Mouse (Mus musculus): ENCODE measurements around the gene Osbpl10. TPM values are rescaled to one million over a fixed set of nuclear protein-coding genes. Genes with fewer than 3 reads are reported as not detected.
"Not testable (repeated sequence)": the region's sequence is repeated elsewhere in the genome, so short reads cannot be mapped to it uniquely, and the experiment has no call there.

Osbpl10 gene
- polyA plus RNA-seq, 1 experiment from 2014 or later, result 1.5 TPM

DNA sequence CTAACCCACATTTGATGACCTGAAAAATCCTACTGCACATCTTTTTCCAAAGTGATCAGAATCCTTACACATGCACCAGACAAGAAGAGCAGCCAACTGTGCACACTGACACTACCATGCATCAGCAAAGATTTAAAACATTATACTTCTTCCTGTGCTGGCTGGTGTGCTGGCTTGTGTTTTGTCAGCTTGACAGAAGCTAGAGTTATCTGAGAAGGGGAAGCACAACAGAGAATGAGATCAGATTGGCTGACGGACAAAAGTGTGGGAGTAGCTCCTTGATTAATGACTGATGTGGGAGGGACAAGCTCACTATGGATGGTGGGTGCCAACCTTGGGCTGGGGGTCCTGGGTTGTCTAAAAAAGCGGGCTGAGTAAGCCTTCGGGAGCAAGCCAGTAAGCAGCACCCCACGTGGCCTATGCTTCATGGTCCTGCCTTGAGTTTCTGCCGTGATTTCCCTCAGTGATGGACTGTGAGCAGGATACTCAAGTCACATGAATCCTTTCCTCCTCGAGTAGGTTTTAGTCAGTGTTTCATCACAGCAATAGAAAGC is 279.4 kb downstream of the Osbpl10 start:
- Histone ChIP-seq H3K4me3 (no peak overlapping the region), H3K9me3 (no peaks in the 10 kb centered on the region), H3K27me3 (replicated peaks) (no peaks in the 10 kb centered on the region), H3K9ac (no peak overlapping the region), H3K4me1 (peaks cover 21% of the 10 kb centered on the region), H3K27ac (replicated peaks) (no peak overlapping the region), H3K4me2 (no peak overlapping the region), H3K36me3 (peaks cover 61% of the 10 kb centered on the region)
- WGBS, result 62% methylated on average over 6 of the region's 6 CpGs
- no peak for ATAC-seq (ENCODE audit: extremely low read depth, insufficient number of reproducible peaks, low FRiP score, low TSS enrichment)

DNA sequence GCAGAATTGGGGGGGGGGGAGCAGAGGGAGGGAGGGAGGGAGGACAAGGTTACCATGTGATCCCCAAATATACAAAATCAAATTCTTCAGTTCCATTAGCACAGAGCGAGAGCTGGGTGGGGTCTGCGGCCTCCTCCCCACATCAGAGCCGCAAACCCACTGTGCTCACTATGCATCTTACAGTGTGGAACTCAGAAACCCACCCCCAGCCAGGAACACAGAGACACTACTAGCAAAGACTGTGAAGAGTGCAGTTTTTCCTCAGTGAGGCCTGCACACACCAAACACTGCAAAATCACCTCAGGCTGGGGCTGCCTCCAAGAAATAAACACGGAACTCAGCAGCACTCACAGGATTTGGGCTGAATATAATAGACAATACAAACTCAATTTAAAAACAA is 281.5 kb downstream of the Osbpl10 start:
- Histone ChIP-seq H3K27me3 (replicated peaks) (no peaks in the 10 kb centered on the region), H3K36me3 (peaks cover 58% of the 10 kb centered on the region), H3K4me3 (no peak overlapping the region), H3K27ac (replicated peaks) (no peak overlapping the region), H3K4me1 (peaks cover 21% of the 10 kb centered on the region), H3K9me3 (no peaks in the 10 kb centered on the region), H3K4me2 (no peak overlapping the region), H3K9ac (no peak overlapping the region)
- 93% methylated on average over 4 of the region's 4 CpGs for WGBS
- ATAC-seq (ENCODE audit: extremely low read depth, insufficient number of reproducible peaks, low FRiP score, low TSS enrichment), result no peak

- H3K27ac ChIP-seq (replicated peaks), result no peak overlapping the region
- H3K9me3 ChIP-seq, result no peaks in the 10 kb centered on the region
- H3K36me3 ChIP-seq, result peaks cover 56% of the 10 kb centered on the region
- peaks cover 21% of the 10 kb centered on the region for H3K4me1 ChIP-seq
- no peak overlapping the region for H3K4me3 ChIP-seq
- H3K9ac ChIP-seq, result no peak overlapping the region
- no peak for ATAC-seq (ENCODE audit: extremely low read depth, insufficient number of reproducible peaks, low FRiP score, low TSS enrichment)
- H3K4me2 ChIP-seq, result no peak overlapping the region
- 74% methylated on average over 7 of the region's 7 CpGs for WGBS
- H3K27me3 ChIP-seq (replicated peaks), result no peaks in the 10 kb centered on the region
Measured at GRCm38 (mm10) chr9:115260464-115260863, 282.1 kb downstream of the Osbpl10 start.

DNA sequence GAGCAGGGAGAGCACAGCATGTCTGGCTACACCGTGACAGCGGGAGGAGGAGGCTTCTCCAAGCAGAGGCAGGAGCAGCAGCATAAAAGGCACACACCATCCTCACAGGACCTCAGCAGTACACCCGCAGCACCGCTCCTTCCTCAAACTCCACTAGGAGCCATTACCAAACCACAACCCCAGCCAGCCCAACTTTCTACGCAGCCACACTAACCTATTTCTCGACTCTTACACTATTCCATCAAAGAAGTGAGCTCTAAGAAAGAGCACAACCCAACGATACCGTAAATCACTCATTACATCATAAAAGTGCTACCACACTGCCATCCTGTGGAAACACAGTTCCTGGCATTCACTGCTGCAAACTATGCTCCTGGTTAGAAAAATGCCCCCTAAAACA is 283.1 kb downstream of the Osbpl10 start:
- ATAC-seq (ENCODE audit: extremely low read depth, insufficient number of reproducible peaks, low FRiP score, low TSS enrichment), result no peak; the same call in 1 of the 2 replicates
- 81% methylated on average over 8 of the region's 8 CpGs for WGBS
- Histone ChIP-seq H3K36me3 (peaks cover 57% of the 10 kb centered on the region), H3K9ac (no peak overlapping the region), H3K27me3 (replicated peaks) (no peaks in the 10 kb centered on the region), H3K9me3 (no peaks in the 10 kb centered on the region), H3K27ac (replicated peaks) (no peak overlapping the region), H3K4me1 (peaks cover 21% of the 10 kb centered on the region), H3K4me2 (no peak overlapping the region), H3K4me3 (no peak overlapping the region)

DNA sequence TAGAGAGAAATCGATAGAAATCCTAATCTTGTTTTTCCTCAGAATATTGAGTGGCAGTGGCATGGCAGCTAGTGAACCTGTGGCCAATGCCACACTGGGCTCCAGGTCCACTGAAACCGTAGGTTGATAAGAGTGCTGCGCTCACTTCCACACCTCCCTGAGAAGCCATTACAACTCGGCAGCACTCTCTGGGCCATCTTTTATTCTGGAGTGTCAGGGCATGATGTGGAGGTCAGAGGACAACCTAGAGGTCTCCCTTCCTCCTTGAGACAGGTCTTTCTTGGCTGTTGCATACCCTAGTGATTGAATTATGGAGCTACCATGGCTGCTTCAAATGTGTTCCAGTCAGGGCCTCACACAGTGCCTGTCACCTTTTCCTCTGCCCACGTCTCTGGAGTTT is 283.5 kb downstream of the Osbpl10 start:
- Histone ChIP-seq H3K27me3 (replicated peaks) (no peaks in the 10 kb centered on the region), H3K4me3 (no peak overlapping the region), H3K4me1 (peaks cover 21% of the 10 kb centered on the region), H3K4me2 (no peak overlapping the region), H3K36me3 (peaks cover 56% of the 10 kb centered on the region), H3K9me3 (no peaks in the 10 kb centered on the region), H3K27ac (replicated peaks) (no peak overlapping the region), H3K9ac (no peak overlapping the region)
- 75% methylated on average over 5 of the region's 5 CpGs for WGBS
- ATAC-seq (ENCODE audit: extremely low read depth, insufficient number of reproducible peaks, low FRiP score, low TSS enrichment), result no peak

- Histone ChIP-seq H3K27ac (replicated peaks) (no peak overlapping the region), H3K4me1 (peaks cover 4% of the 10 kb centered on the region; the same call in 1 of the 2 replicates), H3K9me3 (no peaks in the 10 kb centered on the region), H3K4me3 (no peak overlapping the region), H3K9ac (no peak overlapping the region), H3K27me3 (replicated peaks) (no peaks in the 10 kb centered on the region), H3K4me2 (no peak overlapping the region), H3K36me3 (peaks cover 56% of the 10 kb centered on the region)
- WGBS, result 81% methylated on average over 3 of the region's 3 CpGs
- ATAC-seq (ENCODE audit: extremely low read depth, insufficient number of reproducible peaks, low FRiP score, low TSS enrichment), result no peak
Measured at GRCm38 (mm10) chr9:115271556-115271955, 293.2 kb downstream of the Osbpl10 start.

- H3K27ac ChIP-seq (replicated peaks); H3K9me3 ChIP-seq; H3K9ac ChIP-seq; H3K27me3 ChIP-seq (replicated peaks); ATAC-seq (ENCODE audit: extremely low read depth, insufficient number of reproducible peaks, low FRiP score, low TSS enrichment); H3K4me1 ChIP-seq; H3K4me2 ChIP-seq; H3K4me3 ChIP-seq: not testable (repeated sequence)
- WGBS, result 75% methylated on average over 5 of the region's 5 CpGs
- peaks cover 55% of the 10 kb centered on the region for H3K36me3 ChIP-seq
Measured at GRCm38 (mm10) chr9:115272451-115272850, 294.1 kb downstream of the Osbpl10 start.

GRCm38 (mm10) chr9:115273095-115273649 is 294.8 kb downstream of the Osbpl10 start:
- ATAC-seq (ENCODE audit: extremely low read depth, insufficient number of reproducible peaks, low FRiP score, low TSS enrichment), result no peak
- H3K27me3 ChIP-seq (replicated peaks), result no peaks in the 10 kb centered on the region
- WGBS, result 91% methylated on average over 7 of the region's 7 CpGs
- H3K4me1 ChIP-seq, result peaks cover 4% of the 10 kb centered on the region; the same call in 1 of the 2 replicates
- no peak overlapping the region for H3K9ac ChIP-seq
- H3K36me3 ChIP-seq, result peaks cover 62% of the 10 kb centered on the region
- H3K4me3 ChIP-seq, result no peak overlapping the region
- no peak overlapping the region for H3K4me2 ChIP-seq
- H3K27ac ChIP-seq (replicated peaks), result no peak overlapping the region
- no peaks in the 10 kb centered on the region for H3K9me3 ChIP-seq

- Histone ChIP-seq H3K9ac (no peak overlapping the region), H3K27me3 (replicated peaks) (no peaks in the 10 kb centered on the region), H3K9me3 (no peaks in the 10 kb centered on the region), H3K4me2 (no peak overlapping the region), H3K27ac (replicated peaks) (no peak overlapping the region), H3K4me3 (no peak overlapping the region), H3K4me1 (no peaks in the 10 kb centered on the region), H3K36me3 (peaks cover 78% of the 10 kb centered on the region)
- 87% methylated on average over 6 of the region's 6 CpGs for WGBS
- no peak for ATAC-seq (ENCODE audit: extremely low read depth, insufficient number of reproducible peaks, low FRiP score, low TSS enrichment)
Measured at GRCm38 (mm10) chr9:115274806-115275205, 296.4 kb downstream of the Osbpl10 start.

DNA sequence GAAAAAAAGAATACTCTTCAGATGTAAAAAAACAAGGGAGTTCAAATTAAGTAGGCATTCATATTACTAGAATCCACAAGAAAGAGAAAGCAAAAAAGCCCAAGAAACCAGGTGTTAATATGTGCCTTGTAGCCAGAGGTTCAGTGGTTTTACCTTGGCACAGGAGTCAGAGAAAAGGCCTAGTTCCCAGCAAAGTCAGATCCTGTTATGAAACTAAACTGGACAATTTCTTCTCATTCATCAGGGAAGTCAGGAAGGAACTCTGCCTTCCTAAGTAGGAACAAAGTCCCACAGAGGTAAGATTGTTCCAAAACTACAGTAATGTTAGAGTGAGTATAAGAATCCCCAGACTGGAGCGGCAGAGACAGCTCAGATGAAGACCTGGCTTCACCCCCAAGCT is 300.3 kb downstream of the Osbpl10 start:
- H3K27ac ChIP-seq (replicated peaks), result no peak overlapping the region
- H3K9me3 ChIP-seq, result no peaks in the 10 kb centered on the region
- 90% methylated on average over 1 of the region's 1 CpGs for WGBS
- no peak overlapping the region for H3K4me2 ChIP-seq
- H3K4me3 ChIP-seq, result no peak overlapping the region
- H3K4me1 ChIP-seq, result peaks cover 14% of the 10 kb centered on the region
- no peak for ATAC-seq (ENCODE audit: extremely low read depth, insufficient number of reproducible peaks, low FRiP score, low TSS enrichment)
- H3K27me3 ChIP-seq (replicated peaks), result no peaks in the 10 kb centered on the region
- no peak overlapping the region for H3K9ac ChIP-seq
- H3K36me3 ChIP-seq, result peaks cover 64% of the 10 kb centered on the region

Measured in heart, embryonic 13.5 days (tissue).